Mouse (Mus musculus) myocyte (in vitro differentiated cells): Measurements from ENCODE around the gene Agr3.

Experiments used
- MAX ChIP-seq: IDR thresholded peaks from one replicate; pipeline ENCODE4 v1.6.1; 2011; ENCODE audit warnings: low read depth, mild to moderate bottlenecking, control low read depth
- POLR2A ChIP-seq: IDR thresholded peaks from one replicate; pipeline ENCODE4 v1.6.1; 2011; ENCODE audit warnings: low read depth, mild to moderate bottlenecking, control low read depth, moderate library complexity; ENCODE audit not compliant: insufficient read length
- POLR2AphosphoS2 ChIP-seq: IDR thresholded peaks from one replicate; pipeline ENCODE4 v1.6.1; 2011; ENCODE audit warnings: low read depth, control low read depth; ENCODE audit not compliant: insufficient read length
- TCF12 ChIP-seq: IDR thresholded peaks from one replicate; pipeline ENCODE4 v1.6.1; 2011; ENCODE audit warnings: mild to moderate bottlenecking, control low read depth; ENCODE audit not compliant: poor library complexity, insufficient read depth, severe bottlenecking
- USF1 ChIP-seq: IDR thresholded peaks from one replicate; pipeline ENCODE4 v1.6.1; 2011; ENCODE audit warnings: low read depth, mild to moderate bottlenecking, control low read depth, moderate library complexity

DNA sequence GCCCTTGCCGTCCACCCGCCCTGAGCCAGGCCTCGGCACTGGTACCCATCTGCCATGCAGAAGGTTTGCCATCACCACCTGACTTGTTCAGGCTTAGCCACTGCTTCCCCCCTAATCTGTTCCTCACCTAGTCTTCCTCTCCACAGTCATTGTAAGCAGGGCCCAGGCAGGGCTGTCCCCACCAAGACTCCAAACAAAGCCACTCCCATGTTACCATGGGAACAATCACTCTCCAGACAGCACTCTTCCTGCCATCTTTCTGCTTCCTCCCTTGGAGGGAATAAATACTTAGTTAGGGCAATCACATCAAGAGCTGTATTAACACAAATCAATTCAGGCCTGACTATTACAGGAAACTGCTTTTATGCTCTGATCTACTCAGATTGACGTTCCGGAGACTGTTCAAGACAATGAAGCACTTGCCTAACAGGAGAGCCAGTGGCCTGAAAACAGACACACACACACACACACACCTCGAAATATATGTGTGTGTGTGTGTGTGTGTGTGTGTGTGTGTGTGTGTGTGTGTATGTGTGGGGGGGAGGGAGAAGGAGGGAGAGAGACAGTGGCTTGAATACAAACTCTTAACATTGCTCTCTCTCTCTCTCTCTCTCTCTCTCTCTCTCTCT is 56.4 kb downstream of the Agr3 start:
- TF ChIP-seq POLR2A: no peak
- no peak for TF ChIP-seq MAX
- TF ChIP-seq USF1: no peak
- no peak for TF ChIP-seq POLR2AphosphoS2
- no peak for TF ChIP-seq TCF12
